Mouse (Mus musculus) testis, adult 2 months (tissue): ENCODE data around the gene Vkorc1l1.

ENCODE experiments used
- CTCF ChIP-seq: fragments of 200-500 bp; IDR thresholded peaks from 2 replicates; pipeline ENCODE4 v1.5.1; 2012; ENCODE audit warnings: low read depth, mild to moderate bottlenecking, inconsistent platforms, low read length, moderate library complexity; ENCODE audit not compliant: control insufficient read depth, insufficient read depth, insufficient replicate concordance
- POLR2A ChIP-seq: fragments of 200-500 bp; IDR thresholded peaks from 2 replicates; pipeline ENCODE4 v1.6.1; 2012; ENCODE audit warnings: low read depth, mild to moderate bottlenecking, inconsistent platforms, low read length, moderate library complexity; ENCODE audit not compliant: control insufficient read depth

DNA sequence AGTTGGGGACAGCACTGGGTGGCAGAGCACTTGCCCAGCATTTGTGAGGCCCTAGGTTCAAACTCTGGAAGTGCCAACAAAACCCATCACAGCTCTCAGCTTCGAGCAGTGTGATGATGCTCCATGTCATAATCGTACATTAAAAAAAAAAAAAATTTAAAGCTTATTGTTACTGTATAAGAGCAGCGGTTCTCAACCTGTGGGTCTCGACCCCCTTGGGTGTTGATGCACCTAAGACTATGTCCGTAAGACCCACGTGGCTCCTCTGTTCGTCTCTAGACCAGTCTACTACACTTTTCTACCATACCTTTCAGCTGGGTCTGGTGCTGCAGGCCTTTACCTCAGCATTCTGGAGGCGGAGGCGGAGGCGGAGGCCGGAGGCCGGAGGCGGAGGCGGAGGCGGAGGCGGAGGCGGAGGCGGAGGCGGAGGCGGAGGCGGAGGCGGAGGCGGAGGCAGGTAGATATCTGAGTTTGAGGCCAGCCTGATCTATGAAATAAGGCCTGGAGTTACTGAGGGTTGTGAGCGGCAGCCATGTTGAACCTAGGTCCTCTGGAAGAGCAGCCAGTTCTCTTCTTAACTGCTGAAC lies 23.6 kb upstream of the Vkorc1l1 start:
- TF ChIP-seq POLR2A (no peak), CTCF (no peak)
